In genomic region chr2:180291566-180291965, GRCm38 (mm10) we compare ENCODE assay signal across 28 mouse cellular contexts. TPM values are rescaled to one million over a fixed set of nuclear protein-coding genes. Genes with fewer than 3 reads are reported as not detected.
A peak's percentile ranks its signal among the peaks of the same experiment; 100 is the strongest.
DNase-seq lines count a peak whose midpoint lies in the region; ATAC-seq and TF ChIP-seq lines count a peak whose summit lies in the region.
"Had no signal": no experiment of that assay in that cellular context is flagged by ENCODE, and none has a peak within 500 bp of the region (broad histone marks: within the 10 kb centered on the region; RNA-seq: fewer than 3 reads in every experiment).

No protein-coding gene starts in this region.

- no peak overlapping the region for H3K4me2 ChIP-seq in liver, postnatal 0 days (ENCODE audit: low read depth, low read length)
- no peak overlapping the region for H3K4me2 ChIP-seq in midbrain, embryonic 11.5 days
- no peak overlapping the region for H3K4me2 ChIP-seq in midbrain, embryonic 14.5 days (ENCODE audit: low read length)
- H3K4me2 ChIP-seq in liver, embryonic 15.5 days: no peak overlapping the region
- no peak overlapping the region for H3K4me2 ChIP-seq in stomach, embryonic 16.5 days (ENCODE audit: low read depth, low read length)
- H3K4me2 ChIP-seq: hindbrain, embryonic 13.5 days; midbrain, embryonic 15.5 days; neural tube, embryonic 12.5 days had no signal

- TF ChIP-seq CTCF in liver, adult 2 months (IDR thresholded peaks at IDR 0.05; ENCODE audit: low read depth, low read length): no peak
- TF ChIP-seq CTCF in liver, postnatal 0 days (IDR thresholded peaks at IDR 0.05; ENCODE audit: low read depth): no peak

- no peaks in the 10 kb centered on the region for H3K36me3 ChIP-seq in liver, adult 2 months (ENCODE audit: control insufficient read depth, insufficient read depth, low read length)
- H3K36me3 ChIP-seq in liver, postnatal 0 days (replicated peaks; ENCODE audit: insufficient read depth, low read length): no peaks in the 10 kb centered on the region
- no peaks in the 10 kb centered on the region for H3K36me3 ChIP-seq in midbrain, embryonic 11.5 days (ENCODE audit: control insufficient read depth, insufficient read depth, low read length)
- no peaks in the 10 kb centered on the region for H3K36me3 ChIP-seq in midbrain, embryonic 14.5 days (ENCODE audit: control insufficient read depth, insufficient read depth, low read length)
- H3K36me3 ChIP-seq in liver, embryonic 15.5 days (replicated peaks): no peaks in the 10 kb centered on the region
- no peaks in the 10 kb centered on the region for H3K36me3 ChIP-seq in stomach, embryonic 16.5 days (ENCODE audit: control insufficient read depth, insufficient read depth, low read length)
- H3K36me3 ChIP-seq: forebrain, embryonic 10.5 days; hindbrain, embryonic 13.5 days; midbrain, embryonic 15.5 days; neural tube, embryonic 12.5 days had no signal

- ATAC-seq in liver, postnatal 0 days: no peak
- no peak for ATAC-seq in midbrain, embryonic 11.5 days (ENCODE audit: low FRiP score)
- ATAC-seq in midbrain, embryonic 14.5 days (ENCODE audit: low FRiP score, low TSS enrichment): no peak
- ATAC-seq in liver, embryonic 15.5 days (ENCODE audit: insufficient read depth): 0 out of 2 replicates have a peak, but pooled peaks have one; percentile 18
- peak; percentile 34 for ATAC-seq in stomach, embryonic 16.5 days (ENCODE audit: insufficient read depth, low FRiP score)
- ATAC-seq: forebrain, embryonic 16.5 days; midbrain, embryonic 15.5 days had no signal

- H3K4me1 ChIP-seq in liver, adult 2 months (ENCODE audit: control insufficient read depth, insufficient read depth, low read length): no peaks in the 10 kb centered on the region
- H3K4me1 ChIP-seq in liver, postnatal 0 days (ENCODE audit: insufficient read depth): no peaks in the 10 kb centered on the region
- no peaks in the 10 kb centered on the region for H3K4me1 ChIP-seq in midbrain, embryonic 11.5 days (ENCODE audit: control insufficient read depth, insufficient read depth, low read length)
- H3K4me1 ChIP-seq in midbrain, embryonic 14.5 days (ENCODE audit: control insufficient read depth, insufficient read depth, low read length): no peaks in the 10 kb centered on the region
- no peaks in the 10 kb centered on the region for H3K4me1 ChIP-seq in liver, embryonic 15.5 days (replicated peaks)
- H3K4me1 ChIP-seq in stomach, embryonic 16.5 days (ENCODE audit: control insufficient read depth, insufficient read depth, low read length): peaks cover 21% of the 10 kb centered on the region
- H3K4me1 ChIP-seq: hindbrain, embryonic 13.5 days; midbrain, embryonic 15.5 days; neural tube, embryonic 12.5 days had no signal

- no peak for DNase-seq in liver, adult 2 months (ENCODE audit: extremely low read depth, low read depth, low spot score)
- DNase-seq in liver, postnatal 0 days: no peak
- peak; percentile 64 for DNase-seq in midbrain, embryonic 11.5 days (ENCODE audit: low spot score, missing footprints)
- DNase-seq in midbrain, embryonic 14.5 days: no peak
- DNase-seq in embryo, embryonic 10.5 days (ENCODE audit: low spot score): no peak
- DNase-seq in thymus, postnatal 36 days: no peak
- DNase-seq: cerebellum, adult 11 months; cerebellum, postnatal 10 days; gastrocnemius, postnatal 36 days; kidney, adult 8-10 months; kidney, postnatal 10 days; right cerebral cortex, postnatal 14 days had no signal

- H3K4me3 ChIP-seq in liver, adult 2 months (ENCODE audit: insufficient read depth, low read depth, low read length): no peak overlapping the region
- H3K4me3 ChIP-seq in liver, postnatal 0 days (ENCODE audit: low read depth, low read length): no peak overlapping the region
- no peak overlapping the region for H3K4me3 ChIP-seq in midbrain, embryonic 11.5 days (ENCODE audit: low read depth, low read length)
- no peak overlapping the region for H3K4me3 ChIP-seq in midbrain, embryonic 14.5 days (replicated peaks; ENCODE audit: low read depth, low read length)
- no peak overlapping the region for H3K4me3 ChIP-seq in liver, embryonic 15.5 days (replicated peaks)
- no peak overlapping the region for H3K4me3 ChIP-seq in stomach, embryonic 16.5 days (replicated peaks; ENCODE audit: low read length)
- H3K4me3 ChIP-seq: forebrain, embryonic 10.5 days; hindbrain, embryonic 13.5 days; left cerebral cortex, adult 2 months; megakaryocyte, embryonic 14.5 days; midbrain, embryonic 15.5 days; neural tube, embryonic 12.5 days had no signal

- no peak overlapping the region for H3K9ac ChIP-seq in liver, adult 2 months (ENCODE audit: low read depth, low read length)
- no peak overlapping the region for H3K9ac ChIP-seq in liver, postnatal 0 days (replicated peaks)
- no peak overlapping the region for H3K9ac ChIP-seq in midbrain, embryonic 11.5 days (ENCODE audit: low read length)
- H3K9ac ChIP-seq in midbrain, embryonic 14.5 days (replicated peaks; ENCODE audit: low read length): no peak overlapping the region
- H3K9ac ChIP-seq in liver, embryonic 15.5 days: no peak overlapping the region
- H3K9ac ChIP-seq in stomach, embryonic 16.5 days (ENCODE audit: low read length): no peak overlapping the region
- H3K9ac ChIP-seq: hindbrain, embryonic 13.5 days; midbrain, embryonic 15.5 days; neural tube, embryonic 12.5 days had no signal

- TF ChIP-seq POLR2A in liver, adult 2 months (IDR thresholded peaks at IDR 0.05; ENCODE audit: extremely low read depth, insufficient read depth, low read length): no peak

- no peaks in the 10 kb centered on the region; the same call in 1 of the 2 replicates for H3K27me3 ChIP-seq in liver, adult 2 months (ENCODE audit: control insufficient read depth, insufficient read depth, low read length)
- no peaks in the 10 kb centered on the region for H3K27me3 ChIP-seq in liver, postnatal 0 days (ENCODE audit: insufficient read depth, low read length)
- H3K27me3 ChIP-seq in midbrain, embryonic 11.5 days (ENCODE audit: control insufficient read depth, insufficient read depth, low read length): no peaks in the 10 kb centered on the region
- no peaks in the 10 kb centered on the region for H3K27me3 ChIP-seq in midbrain, embryonic 14.5 days (ENCODE audit: control insufficient read depth, insufficient read depth, low read length)
- no peaks in the 10 kb centered on the region for H3K27me3 ChIP-seq in liver, embryonic 15.5 days
- H3K27me3 ChIP-seq in stomach, embryonic 16.5 days (ENCODE audit: control insufficient read depth, insufficient read depth, low read length): no peaks in the 10 kb centered on the region
- H3K27me3 ChIP-seq: midbrain, embryonic 15.5 days; neural tube, embryonic 12.5 days had no signal

- H3K27ac ChIP-seq in liver, adult 2 months (replicated peaks; ENCODE audit: insufficient read depth, low read depth, low read length): 0 out of 2 replicates have a peak overlapping the region, but pooled peaks have one; percentile 24
- no peak overlapping the region for H3K27ac ChIP-seq in liver, postnatal 0 days (ENCODE audit: low read depth)
- no peak overlapping the region for H3K27ac ChIP-seq in midbrain, embryonic 11.5 days (ENCODE audit: low read depth, low read length)
- H3K27ac ChIP-seq in midbrain, embryonic 14.5 days (replicated peaks; ENCODE audit: low read depth, low read length): no peak overlapping the region
- H3K27ac ChIP-seq in liver, embryonic 15.5 days (replicated peaks): no peak overlapping the region
- H3K27ac ChIP-seq in stomach, embryonic 16.5 days (ENCODE audit: low read length): peak overlapping the region; percentile 47
- H3K27ac ChIP-seq: forebrain, embryonic 10.5 days; hindbrain, embryonic 13.5 days; left cerebral cortex, adult 2 months; midbrain, embryonic 15.5 days; neural tube, embryonic 12.5 days had no signal

- 33% methylated on average over 5 of the region's 5 CpGs for WGBS in liver, adult 2 months
- WGBS in liver, postnatal 0 days (ENCODE audit: insufficient replicate concordance): 53% methylated on average over 5 of the region's 5 CpGs
- 81% methylated on average over 5 of the region's 5 CpGs for WGBS in midbrain, embryonic 11.5 days
- WGBS in midbrain, embryonic 14.5 days: 86% methylated on average over 5 of the region's 5 CpGs
- 44% methylated on average over 5 of the region's 5 CpGs for WGBS in liver, embryonic 15.5 days (ENCODE audit: insufficient replicate concordance)
- 50% methylated on average over 5 of the region's 5 CpGs for WGBS in stomach, embryonic 16.5 days

- H3K79me2 ChIP-seq in liver, adult 2 months (ENCODE audit: control insufficient read depth, insufficient read depth, low read length): no peaks in the 10 kb centered on the region

- TF ChIP-seq EP300 in liver, postnatal 0 days (IDR thresholded peaks at IDR 0.05; ENCODE audit: low read depth): no peak

- no peaks in the 10 kb centered on the region for H3K9me3 ChIP-seq in liver, postnatal 0 days (ENCODE audit: low read length)
- H3K9me3 ChIP-seq in midbrain, embryonic 11.5 days (ENCODE audit: control insufficient read depth, low read length): no peaks in the 10 kb centered on the region
- H3K9me3 ChIP-seq in midbrain, embryonic 14.5 days (ENCODE audit: control insufficient read depth, low read length): no peaks in the 10 kb centered on the region
- no peaks in the 10 kb centered on the region for H3K9me3 ChIP-seq in liver, embryonic 15.5 days (replicated peaks)
- no peaks in the 10 kb centered on the region for H3K9me3 ChIP-seq in stomach, embryonic 16.5 days (replicated peaks; ENCODE audit: control insufficient read depth, low read length)
- H3K9me3 ChIP-seq: forebrain, embryonic 10.5 days; hindbrain, embryonic 13.5 days; megakaryocyte, embryonic 14.5 days; midbrain, embryonic 15.5 days; neural tube, embryonic 12.5 days had no signal

RNA-seq across cellular contexts. Expression of gene Rbbp8nl, which starts 1.9 kb away (rescaled TPM):
- not detected in 2 replicates for total RNA-seq in liver, adult 2 months (2014; rRNA removed)
- not detected in 2 replicates for polyA plus RNA-seq in liver, adult 2 months (2012; rRNA removed)
- not detected in 2 replicates for polyA plus RNA-seq in liver, postnatal 0 days (2015; fragmentation: Nextera tagmentation; extraction: Ambion mirVana)
- not detected in 2 replicates for polyA plus RNA-seq in midbrain, embryonic 11.5 days (2014; fragmentation: Nextera tagmentation; extraction: Ambion mirVana)
- not detected in 2 replicates for polyA plus RNA-seq in midbrain, embryonic 14.5 days (2014; fragmentation: Nextera tagmentation; extraction: Ambion mirVana)
- not detected in 2 replicates for polyA plus RNA-seq in liver, embryonic 15.5 days (2015; fragmentation: Nextera tagmentation; extraction: Ambion mirVana)
- 3.7 and 5.9 TPM in 2 replicates for polyA plus RNA-seq in stomach, embryonic 16.5 days (2015; fragmentation: Nextera tagmentation; extraction: Ambion mirVana)
- total RNA-seq: adrenal gland, postnatal 4 days; gastrocnemius, postnatal 36 days; heart, adult 8-10 months; heart, postnatal 36 days; layer of hippocampus, postnatal 10 days; left cerebral cortex, adult 2 months; left cerebral cortex, postnatal 36 days had no signal
- polyA plus RNA-seq: cortical plate, adult 2 months; forebrain, embryonic 16.5 days; hindbrain, embryonic 13.5 days; midbrain, embryonic 15.5 days had no signal

RNA-seq across cellular contexts. Expression of gene Cables2, which starts 18.3 kb away (rescaled TPM):
- 8.9 and 10.3 TPM in 2 replicates for total RNA-seq in liver, adult 2 months (2014; rRNA removed)
- 29.2 and 29.5 TPM in 2 replicates for polyA plus RNA-seq in liver, adult 2 months (2012; rRNA removed)
- 4.7 and 5.2 TPM in 2 replicates for polyA plus RNA-seq in liver, postnatal 0 days (2015; fragmentation: Nextera tagmentation; extraction: Ambion mirVana)
- 13.3 and 14.4 TPM in 2 replicates for polyA plus RNA-seq in midbrain, embryonic 11.5 days (2014; fragmentation: Nextera tagmentation; extraction: Ambion mirVana)
- 32.0 and 37.5 TPM in 2 replicates for polyA plus RNA-seq in midbrain, embryonic 14.5 days (2014; fragmentation: Nextera tagmentation; extraction: Ambion mirVana)
- polyA plus RNA-seq in liver, embryonic 15.5 days (2015; fragmentation: Nextera tagmentation; extraction: Ambion mirVana): 3.4 and 3.5 TPM in 2 replicates
- polyA plus RNA-seq in stomach, embryonic 16.5 days (2015; fragmentation: Nextera tagmentation; extraction: Ambion mirVana): 4.3 and 4.6 TPM in 2 replicates

RNA-seq across cellular contexts. Expression of gene Rps21, which starts 34.4 kb away (rescaled TPM):
- 713 and 1,049 TPM in 2 replicates for total RNA-seq in liver, adult 2 months (2014; rRNA removed)
- polyA plus RNA-seq in liver, adult 2 months (2012; rRNA removed): 880 and 922 TPM in 2 replicates
- polyA plus RNA-seq in liver, postnatal 0 days (2015; fragmentation: Nextera tagmentation; extraction: Ambion mirVana): 382 and 393 TPM in 2 replicates
- 443 and 494 TPM in 2 replicates for polyA plus RNA-seq in midbrain, embryonic 11.5 days (2014; fragmentation: Nextera tagmentation; extraction: Ambion mirVana)
- 409 and 512 TPM in 2 replicates for polyA plus RNA-seq in midbrain, embryonic 14.5 days (2014; fragmentation: Nextera tagmentation; extraction: Ambion mirVana)
- 223 and 320 TPM in 2 replicates for polyA plus RNA-seq in liver, embryonic 15.5 days (2015; fragmentation: Nextera tagmentation; extraction: Ambion mirVana)
- polyA plus RNA-seq in stomach, embryonic 16.5 days (2015; fragmentation: Nextera tagmentation; extraction: Ambion mirVana): 408 and 537 TPM in 2 replicates

RNA-seq across cellular contexts. Expression of gene Gata5, which starts 42.9 kb away (rescaled TPM):
- 0.09 TPM in 1 of 2 replicates, not detected in the other for total RNA-seq in liver, adult 2 months (2014; rRNA removed)
- 0.09 and 0.16 TPM in 2 replicates for polyA plus RNA-seq in liver, adult 2 months (2012; rRNA removed)
- polyA plus RNA-seq in liver, postnatal 0 days (2015; fragmentation: Nextera tagmentation; extraction: Ambion mirVana): 0.08 and 0.11 TPM in 2 replicates
- polyA plus RNA-seq in midbrain, embryonic 11.5 days (2014; fragmentation: Nextera tagmentation; extraction: Ambion mirVana): not detected in 2 replicates
- polyA plus RNA-seq in midbrain, embryonic 14.5 days (2014; fragmentation: Nextera tagmentation; extraction: Ambion mirVana): not detected in 2 replicates
- polyA plus RNA-seq in liver, embryonic 15.5 days (2015; fragmentation: Nextera tagmentation; extraction: Ambion mirVana): 0.25 and 0.37 TPM in 2 replicates
- 5.6 and 6.7 TPM in 2 replicates for polyA plus RNA-seq in stomach, embryonic 16.5 days (2015; fragmentation: Nextera tagmentation; extraction: Ambion mirVana)
- total RNA-seq: gastrocnemius, postnatal 36 days; layer of hippocampus, postnatal 10 days; left cerebral cortex, adult 2 months; left cerebral cortex, postnatal 36 days had no signal
- polyA plus RNA-seq: cortical plate, adult 2 months; forebrain, embryonic 10.5 days; forebrain, embryonic 16.5 days; midbrain, embryonic 15.5 days; neural tube, embryonic 12.5 days; thymus, postnatal 0 days had no signal

Comparison
In these comparisons a context has a peak if more than half of its experiments do, and no peak if none do; other contexts are left out.
1. H3K27ac ChIP-seq: peak in liver, adult 2 months (single experiment) and stomach, embryonic 16.5 days (single experiment); none in liver, postnatal 0 days (single experiment), midbrain, embryonic 11.5 days (single experiment), midbrain, embryonic 14.5 days (single experiment) and liver, embryonic 15.5 days (single experiment).
2. ATAC-seq: peak in liver, embryonic 15.5 days (single experiment) and stomach, embryonic 16.5 days (single experiment); none in liver, postnatal 0 days (single experiment), midbrain, embryonic 11.5 days (single experiment) and midbrain, embryonic 14.5 days (single experiment).